ENCODE assay signal across 11 mouse cellular contexts in genomic region chr10:76358468-76358867, GRCm38 (mm10). TPM values are rescaled to one million over a fixed set of nuclear protein-coding genes. Genes with fewer than 3 reads are reported as not detected.
A peak's percentile ranks its signal among the peaks of the same experiment; 100 is the strongest.
DNase-seq lines count a peak whose midpoint lies in the region.
"Had no signal": no experiment of that assay in that cellular context is flagged by ENCODE, and none has a peak within 500 bp of the region (broad histone marks: within the 10 kb centered on the region; RNA-seq: fewer than 3 reads in every experiment).

No protein-coding gene starts in this region.

- DNase-seq in adrenal gland, adult (ENCODE audit: inconsistent age in 2 of 2, low spot score in 1 of 2), result peak; percentile 61 to 70
- no peak for DNase-seq in adrenal gland, adult 18-20 months (ENCODE audit: low spot score in 2 of 2)
- peak; percentile 47 to 62 for DNase-seq in right cerebral cortex, adult 2 months (ENCODE audit: low spot score in 2 of 2)
- no peak for DNase-seq in right cerebral cortex, postnatal 4 days
- peak; percentile 44 to 78 for DNase-seq in layer of hippocampus, adult 18-20 months (ENCODE audit: low spot score in 2 of 2)
- no peak for DNase-seq in thymus, postnatal 25 days
- no peak for DNase-seq in spleen, postnatal 4 days (ENCODE audit: low spot score in 2 of 2)
- DNase-seq in retina, embryonic 14.5 days (ENCODE audit: low spot score), result no peak
- DNase-seq: cerebellum, adult 9-10 months; embryo, embryonic 11 days; kidney, postnatal 14 days had no signal

RNA-seq across cellular contexts. Expression of gene Dip2a, which starts 13.4 kb away (rescaled TPM):
- 10 to 100 TPM; 22.1 to 23.7 TPM for total RNA-seq in adrenal gland, adult 18-20 months (2021)
- total RNA-seq in layer of hippocampus, adult 18-20 months (2021), result 10 to 100 TPM; 56.9 to 59.6 TPM

Comparison
In these comparisons a context has a peak if more than half of its experiments do, and no peak if none do; other contexts are left out.
1. DNase-seq: peak in adrenal gland, adult (2 of 2), right cerebral cortex, adult 2 months (2 of 2) and layer of hippocampus, adult 18-20 months (2 of 2); none in adrenal gland, adult 18-20 months (0 of 2), right cerebral cortex, postnatal 4 days (single experiment), thymus, postnatal 25 days (single experiment), spleen, postnatal 4 days (0 of 2) and retina, embryonic 14.5 days (single experiment).